Mouse (Mus musculus) megakaryocyte-erythroid progenitor cell, adult 5-6 weeks (primary cell): ENCODE results near the gene Abcc1. TPM values are rescaled to one million over a fixed set of nuclear protein-coding genes. Genes with fewer than 3 reads are reported as not detected.

Experiments
- ATAC-seq: replicated peaks from 2 replicates; pipeline ENCODE4 v1.8.0; 2016; ENCODE audit warnings: mild to moderate bottlenecking, inconsistent platforms; ENCODE audit not compliant: severe bottlenecking, poor library complexity, low FRiP score, low TSS enrichment
- total RNA-seq, 2 experiments: library from RNA; stranded (forward) in 1 of 2; stranded (reverse) in 1 of 2; fragments of 200-1000, 215-1000 nt in 1 of 2; fragments of >200 nt in 1 of 2; fragmentation: Nextera tagmentation in 1 of 2; gene quantifications; 2 replicates each; pipeline ENCODE4 v1.2.3; 2014 to 2017

Abcc1 gene
- total RNA-seq, 2 experiments from 2014 or later: 19.1 to 32.6 TPM

- no peak for ATAC-seq
Measured at GRCm38 (mm10) chr16:14432996-14433395, 71.6 kb downstream of the Abcc1 start.

GRCm38 (mm10) chr16:14435526-14435925, 74.2 kb downstream of the Abcc1 start:
- no peak for ATAC-seq

GRCm38 (mm10) chr16:14437446-14437982, 76.2 kb downstream of the Abcc1 start:
- no peak for ATAC-seq

GRCm38 (mm10) chr16:14438561-14438960, 77.2 kb downstream of the Abcc1 start:
- ATAC-seq: no peak

- 0 out of 2 replicates have a peak, but pooled peaks have one; percentile 39 for ATAC-seq
Measured at GRCm38 (mm10) chr16:14439081-14439480, 77.7 kb downstream of the Abcc1 start.

GRCm38 (mm10) chr16:14439801-14440614, 78.7 kb downstream of the Abcc1 start:
- peak; percentile 45; the same call in 1 of the 2 replicates for ATAC-seq

GRCm38 (mm10) chr16:14444059-14444855, 82.9 kb downstream of the Abcc1 start:
- no peak for ATAC-seq

GRCm38 (mm10) chr16:14445197-14445596, 83.8 kb downstream of the Abcc1 start:
- no peak for ATAC-seq

GRCm38 (mm10) chr16:14447366-14447765, 86.0 kb downstream of the Abcc1 start:
- ATAC-seq: no peak

GRCm38 (mm10) chr16:14448307-14448706, 86.9 kb downstream of the Abcc1 start:
- no peak for ATAC-seq

GRCm38 (mm10) chr16:14449861-14450260, 88.5 kb downstream of the Abcc1 start:
- no peak for ATAC-seq

- ATAC-seq: peak; percentile 69
Measured at GRCm38 (mm10) chr16:14451374-14452046, 90.2 kb downstream of the Abcc1 start.

GRCm38 (mm10) chr16:14462535-14462934, 101.2 kb downstream of the Abcc1 start:
- ATAC-seq: no peak

GRCm38 (mm10) chr16:14465016-14465415, 103.7 kb downstream of the Abcc1 start:
- ATAC-seq: no peak

GRCm38 (mm10) chr16:14468351-14468750, 107.0 kb downstream of the Abcc1 start:
- no peak for ATAC-seq

GRCm38 (mm10) chr16:14468841-14469240, 107.5 kb downstream of the Abcc1 start:
- no peak for ATAC-seq

GRCm38 (mm10) chr16:14472171-14472570, 110.8 kb downstream of the Abcc1 start:
- ATAC-seq: no peak

GRCm38 (mm10) chr16:14473686-14474085, 112.3 kb downstream of the Abcc1 start:
- no peak for ATAC-seq

GRCm38 (mm10) chr16:14475001-14475400, 113.6 kb downstream of the Abcc1 start:
- no peak for ATAC-seq

- no peak for ATAC-seq
Measured at GRCm38 (mm10) chr16:14476056-14476455, 114.7 kb downstream of the Abcc1 start.
